Mouse (Mus musculus) layer of hippocampus, adult 9-11 months (tissue): Measurements from ENCODE around the gene Ak9.
A peak's percentile ranks its signal among the peaks of the same experiment; 100 is the strongest.

ENCODE experiments used
- DNase-seq: peaks from one replicate; pipeline ENCODE4 v3.0.0; 2022

The Ak9 gene

DNA sequence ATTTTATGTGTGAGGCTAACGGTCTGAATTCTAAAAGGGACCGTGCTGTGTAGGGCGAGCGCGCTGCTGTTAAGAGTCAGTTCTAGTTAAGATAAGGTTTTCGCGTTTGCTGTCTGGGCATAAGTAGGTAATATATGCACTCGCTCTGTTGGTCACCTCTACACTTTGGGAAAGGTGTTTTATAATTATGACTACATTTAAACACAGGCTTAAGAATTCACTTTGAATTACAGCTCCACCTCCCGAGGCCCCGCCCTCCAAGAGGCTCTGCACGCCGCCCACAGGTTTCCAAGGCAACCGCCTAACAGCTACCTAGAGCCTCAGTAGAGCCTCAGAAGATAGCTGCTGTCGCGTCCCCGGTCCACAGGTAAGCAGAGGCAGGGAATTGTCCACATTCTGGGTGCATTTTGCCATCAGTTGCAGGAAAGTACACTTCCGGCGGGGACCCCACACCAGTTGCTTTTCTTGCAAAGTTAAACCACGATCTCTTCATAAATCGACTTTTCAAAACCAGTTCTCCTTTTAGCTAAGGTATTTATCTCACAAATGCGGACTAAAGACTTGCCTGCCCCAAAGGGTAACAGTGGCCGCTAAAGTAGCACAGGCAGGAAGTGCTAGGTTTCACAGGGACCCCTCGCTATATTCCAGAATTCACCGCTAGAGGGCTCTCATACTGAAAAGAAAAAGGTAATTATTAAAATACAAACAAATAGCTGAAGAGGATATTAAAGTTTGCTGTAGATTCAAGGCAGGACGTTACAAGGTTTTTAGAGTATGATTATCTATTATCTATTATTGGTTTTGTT lies at the start of gene Ak9:
Gene Ak9 (plus strand): TSS at position 342 of the 806 bp plus-strand sequence.
- DNase-seq = peak; percentile 89

DNA sequence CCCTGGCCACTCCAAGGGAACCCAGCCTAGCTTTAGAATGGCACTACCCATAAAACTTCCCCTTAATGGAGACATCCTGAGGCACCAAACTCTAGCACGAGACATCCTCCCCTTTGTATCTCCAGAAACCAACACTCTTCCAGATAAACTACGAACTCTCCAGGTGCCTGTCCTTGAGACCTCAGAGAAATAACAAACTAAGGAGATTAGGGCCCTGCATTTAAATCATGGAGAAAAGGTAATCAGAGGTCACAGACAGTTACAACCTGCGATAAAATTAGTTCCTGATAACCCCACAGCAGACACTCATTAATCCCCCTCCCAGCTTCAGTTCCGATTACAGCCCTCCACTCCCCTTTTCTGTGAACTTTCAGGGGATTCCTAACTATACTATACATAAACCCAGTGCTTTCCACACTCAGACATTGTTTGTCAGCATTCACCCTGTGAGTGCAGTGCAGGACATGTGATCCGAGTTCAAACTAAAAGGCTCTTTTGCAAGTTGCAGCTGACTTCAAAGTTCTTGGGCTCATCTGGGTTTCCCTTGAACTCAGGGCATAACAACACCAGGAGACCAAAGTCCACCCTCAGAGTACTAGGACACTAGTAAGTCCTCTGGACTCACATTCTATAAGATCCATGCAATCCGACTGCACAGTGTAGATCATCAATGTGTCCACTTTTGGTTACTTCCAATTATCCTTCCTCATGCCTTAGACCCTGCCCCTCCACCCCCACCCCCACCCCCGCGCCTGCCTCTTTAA lies 43.4 kb upstream of the Ak9 start:
- no peak for DNase-seq

DNA sequence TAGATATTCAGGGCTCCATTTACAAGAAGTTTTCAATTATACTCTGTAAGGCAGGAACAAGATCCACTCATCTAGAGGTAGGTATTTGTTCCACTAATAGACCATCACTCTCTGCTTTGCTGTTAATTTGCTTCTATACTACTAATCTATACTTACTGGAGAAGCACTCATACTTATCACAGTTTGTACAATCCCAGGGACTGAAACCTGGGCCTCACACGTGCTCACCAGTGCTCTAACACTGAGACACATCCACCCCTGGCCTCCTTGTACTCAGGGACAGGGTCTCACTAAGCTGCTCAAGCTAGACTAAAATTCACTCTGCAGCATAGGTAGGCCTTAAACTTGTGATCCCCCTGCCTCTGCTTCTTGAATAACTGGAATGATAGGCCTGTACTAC lies 42.6 kb upstream of the Ak9 start:
- no peak for DNase-seq

DNA sequence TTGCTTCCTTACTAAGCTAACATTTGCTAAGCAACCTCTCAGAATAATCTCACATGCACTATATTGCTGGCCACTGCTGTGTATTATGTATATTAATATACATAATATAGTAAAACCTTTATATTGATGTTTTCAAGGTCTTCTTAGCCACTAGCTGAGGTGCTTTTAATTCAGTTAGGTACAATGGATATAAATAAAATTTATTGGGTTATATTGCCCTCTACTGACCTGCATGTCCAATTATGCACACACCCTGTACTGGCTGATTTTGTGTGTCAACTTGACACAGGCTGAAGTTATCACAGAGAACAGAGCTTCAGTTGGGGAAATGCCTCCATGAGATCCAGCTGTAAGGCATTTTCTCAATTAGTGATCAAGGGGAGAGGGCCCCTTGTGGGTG lies 41.9 kb upstream of the Ak9 start:
- DNase-seq = no peak

DNA sequence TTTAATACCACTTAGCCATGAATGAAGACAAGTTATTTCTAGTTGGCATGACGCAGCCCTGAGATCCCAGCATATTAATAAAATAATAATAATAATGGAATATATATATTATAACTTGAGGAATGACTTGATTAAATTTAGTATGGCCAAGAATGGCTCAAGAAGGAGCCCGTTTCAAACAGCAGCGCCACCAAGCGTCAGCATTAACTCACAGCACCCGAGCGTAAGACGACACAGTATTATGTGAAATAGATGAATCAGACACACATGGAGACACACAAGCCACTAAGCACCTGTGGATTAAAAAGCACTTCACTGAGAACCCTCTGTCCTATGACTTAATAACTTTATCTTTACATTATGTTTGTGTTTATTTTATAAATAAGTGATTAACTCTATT lies 31.9 kb upstream of the Ak9 start:
- no peak for DNase-seq

DNA sequence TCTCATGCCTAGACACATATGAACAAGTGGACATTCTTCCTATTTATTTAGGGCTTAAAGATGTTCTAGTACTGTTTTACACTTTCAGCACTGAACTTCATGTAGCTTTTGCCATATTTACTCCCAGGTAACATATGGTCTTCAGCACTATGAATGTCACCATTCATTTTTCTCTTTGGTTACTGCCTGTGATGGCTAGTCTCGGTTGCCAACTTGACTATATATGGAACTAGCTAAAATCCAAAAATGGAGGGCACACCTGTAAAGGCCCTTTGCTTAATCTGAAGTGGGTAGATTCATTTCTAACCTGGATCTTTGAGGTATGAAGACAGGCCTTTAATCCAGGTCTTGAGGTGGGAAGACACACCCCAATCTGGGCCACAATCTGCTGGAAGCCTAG lies 28.9 kb upstream of the Ak9 start:
- DNase-seq = no peak

DNA sequence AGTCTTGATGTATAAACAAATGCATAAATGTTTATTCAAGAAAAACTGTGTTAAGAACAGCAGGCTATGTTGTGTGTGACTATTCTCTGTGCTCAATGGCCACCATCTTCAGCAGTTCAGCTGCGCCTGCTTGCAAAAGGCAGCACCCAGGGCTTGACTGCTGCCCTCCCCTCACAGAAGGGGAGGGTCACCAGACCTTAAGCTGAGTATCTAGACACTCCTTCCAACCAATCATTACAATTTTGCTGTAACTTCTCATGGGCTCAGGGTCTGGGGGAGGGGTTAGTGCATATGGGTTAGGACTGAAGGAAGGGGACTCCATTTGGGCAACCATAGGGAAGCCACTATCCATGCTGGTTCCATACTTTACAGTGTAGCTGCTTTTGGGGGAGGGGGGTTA lies 25.0 kb upstream of the Ak9 start:
- DNase-seq = no peak

DNA sequence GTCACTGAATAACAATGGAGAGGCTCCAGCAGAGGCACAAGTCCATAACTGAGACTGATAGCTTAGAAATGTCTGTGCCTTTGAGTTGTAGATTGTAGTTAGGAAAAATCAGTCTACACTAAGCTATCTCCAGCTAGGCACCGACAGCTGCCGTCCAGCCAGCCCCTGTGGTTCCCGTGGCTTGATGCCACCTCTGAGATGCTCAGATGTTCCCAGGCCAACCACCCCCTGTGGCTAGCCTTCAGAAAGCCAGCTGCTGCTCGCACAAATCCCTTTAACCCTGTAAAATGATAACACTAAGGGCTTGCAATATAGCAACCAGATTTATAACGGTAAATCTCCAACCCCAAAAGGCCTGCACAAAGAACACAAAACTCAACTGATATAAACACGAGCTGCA lies 23.6 kb upstream of the Ak9 start:
- no peak for DNase-seq

DNA sequence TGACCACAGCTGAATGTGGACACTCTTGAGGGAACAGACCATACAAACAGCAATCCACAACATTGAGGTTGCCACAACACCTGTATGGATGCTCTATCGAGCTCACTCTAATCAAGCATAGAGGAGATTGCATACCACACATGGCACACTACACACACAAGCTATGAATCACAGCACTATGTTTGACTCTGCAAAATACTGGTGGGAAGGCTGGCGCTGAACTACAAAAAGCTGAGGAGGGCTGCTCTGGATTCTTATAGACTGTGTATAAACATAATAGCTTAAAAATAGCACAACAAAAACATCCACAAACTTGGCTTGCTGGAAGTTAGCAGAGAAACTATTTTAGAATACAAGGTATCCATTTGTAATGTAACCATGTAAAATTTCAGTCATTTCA lies 23.0 kb upstream of the Ak9 start:
- DNase-seq = no peak

DNA sequence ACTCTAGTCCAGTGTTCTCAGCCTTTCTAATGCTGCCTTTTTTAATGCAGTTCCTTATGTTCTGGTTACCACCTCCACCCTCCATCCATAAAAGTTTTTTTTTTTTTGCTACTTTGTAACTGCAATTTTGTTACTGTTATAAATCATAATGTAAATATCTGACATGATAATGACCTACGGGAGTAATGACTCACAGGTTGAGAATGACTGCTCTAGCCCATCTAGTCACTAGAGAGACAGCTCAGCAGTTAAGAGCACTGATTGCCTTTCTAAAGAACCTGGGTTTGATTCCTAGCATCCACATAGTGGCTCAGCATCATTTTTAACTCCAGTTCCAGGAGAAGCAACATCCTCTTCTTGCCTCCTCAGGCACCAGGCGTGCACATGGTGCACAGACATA lies 21.7 kb upstream of the Ak9 start:
- no peak for DNase-seq

DNA sequence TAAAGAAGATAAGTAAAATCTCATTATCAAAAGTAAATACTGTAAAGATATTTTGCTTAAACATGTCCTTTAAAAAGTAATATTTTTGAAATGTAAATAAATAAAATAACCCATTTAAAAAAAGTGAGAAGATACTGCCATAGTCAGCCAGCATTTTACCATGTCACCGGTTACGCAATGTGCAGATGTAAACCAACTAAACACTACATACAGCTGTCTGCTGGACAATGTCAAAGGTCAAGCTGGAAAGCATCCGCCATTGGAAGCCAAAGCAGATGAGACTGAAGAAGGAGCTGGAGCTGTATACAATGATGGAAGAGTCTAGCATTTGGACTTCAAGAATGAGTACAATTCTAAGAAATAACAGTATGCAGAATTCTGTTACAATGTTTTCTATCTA lies 16.2 kb upstream of the Ak9 start:
- no peak for DNase-seq

DNA sequence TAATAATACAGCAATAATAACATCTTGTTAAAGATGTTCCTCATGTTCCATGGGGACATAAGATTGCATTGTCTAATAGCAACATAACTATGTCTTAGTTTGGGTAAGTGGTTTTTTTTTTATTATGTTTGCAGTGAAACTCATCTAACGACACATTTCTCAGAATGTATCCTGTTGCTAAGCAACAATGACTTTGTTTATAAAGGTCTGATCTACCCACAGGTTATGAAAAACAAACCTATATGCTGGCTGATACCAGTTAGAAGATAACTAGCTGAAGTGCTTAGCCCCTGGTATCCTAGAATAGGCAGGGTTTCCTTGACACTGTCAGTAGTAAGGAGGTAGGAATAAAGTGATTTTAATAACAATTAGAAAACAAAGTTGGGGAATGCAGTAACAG lies 15.7 kb upstream of the Ak9 start:
- DNase-seq = no peak

DNA sequence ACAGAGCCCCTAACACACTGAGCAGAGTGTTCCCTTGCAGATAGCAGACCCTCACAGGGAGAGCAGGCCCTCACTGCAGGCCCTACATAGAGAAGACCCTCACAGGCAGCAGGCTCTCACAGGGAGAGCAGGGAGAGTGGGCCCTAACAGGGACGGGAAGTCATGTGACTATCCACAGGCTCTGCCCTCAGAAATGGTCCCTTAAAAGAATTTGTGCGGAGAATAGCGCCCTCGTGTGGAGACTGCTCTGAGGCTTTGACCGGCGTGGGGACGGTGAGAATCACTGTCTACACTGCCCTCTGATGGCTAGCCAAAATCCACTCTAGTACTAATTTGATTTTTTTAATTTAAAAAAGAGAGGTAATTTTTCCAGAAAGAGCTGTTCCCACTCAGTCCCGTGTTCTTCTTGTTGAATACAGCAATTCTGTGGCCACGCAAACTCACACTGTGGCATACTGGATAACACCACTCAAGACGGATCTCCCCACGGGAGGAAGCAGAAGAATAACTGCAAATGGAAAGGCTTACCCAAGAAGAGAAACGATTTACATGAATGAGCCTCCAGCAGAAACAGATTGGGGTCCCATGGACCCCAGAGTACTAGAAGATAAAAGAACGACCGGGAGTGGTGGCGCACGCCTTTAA lies 14.9 kb upstream of the Ak9 start:
- peak; percentile 81 for DNase-seq

DNA sequence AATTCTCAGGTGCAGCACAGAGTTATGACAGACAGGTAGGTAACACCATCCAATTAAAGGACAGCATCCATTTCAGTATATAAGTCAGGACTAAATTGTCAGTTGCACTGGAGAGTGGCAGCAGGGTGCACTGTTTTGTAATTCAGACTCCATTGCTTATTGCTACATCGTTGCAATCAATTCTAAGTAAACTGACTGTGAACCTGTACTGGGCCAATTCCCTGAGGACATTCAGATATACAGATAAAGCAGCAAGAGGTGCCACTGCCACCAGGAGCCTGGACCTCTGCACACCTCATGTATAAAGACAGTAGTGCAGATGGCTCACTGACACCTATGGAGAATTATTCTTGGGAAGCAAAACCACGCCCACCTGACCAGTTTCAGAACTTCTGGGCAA lies 12.8 kb upstream of the Ak9 start:
- no peak for DNase-seq

DNA sequence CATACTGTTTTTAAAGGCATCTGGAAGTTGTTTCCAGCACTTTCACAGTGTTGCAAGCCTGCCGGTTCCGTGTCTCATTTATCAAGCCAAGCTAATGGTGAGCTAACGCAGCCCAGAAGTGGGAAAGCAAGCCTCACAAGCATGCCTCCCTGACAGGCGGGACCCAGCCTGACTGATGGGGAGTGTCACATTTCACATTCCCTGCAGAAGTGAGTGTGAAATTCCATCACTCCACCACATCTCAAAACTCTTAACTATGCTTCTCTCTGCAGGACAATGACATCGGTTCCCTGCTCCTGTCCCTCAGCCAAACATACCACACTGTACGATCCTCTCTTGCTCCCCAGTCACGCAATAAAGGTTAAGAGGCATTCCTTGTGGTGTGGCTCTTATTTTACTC lies 10.8 kb upstream of the Ak9 start:
- no peak for DNase-seq

DNA sequence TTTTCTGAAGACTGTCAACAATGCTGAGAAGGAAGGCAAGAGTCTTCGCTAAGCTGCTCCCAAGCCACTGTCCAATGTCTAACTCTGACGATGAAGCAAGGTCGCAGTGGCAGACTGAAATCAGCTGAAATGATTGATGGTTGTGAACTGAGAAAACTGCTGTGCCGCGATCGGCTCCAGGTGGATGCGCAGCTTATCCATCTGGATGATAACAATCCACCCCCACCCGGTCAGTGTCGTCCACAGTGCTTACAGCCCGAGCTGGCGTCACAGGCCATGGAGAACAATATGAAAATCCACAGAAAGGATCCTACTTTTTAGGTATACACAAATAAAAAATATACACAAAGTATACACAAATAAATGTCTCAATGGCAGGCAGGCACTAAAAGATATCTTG lies 9.0 kb upstream of the Ak9 start:
- DNase-seq = no peak

DNA sequence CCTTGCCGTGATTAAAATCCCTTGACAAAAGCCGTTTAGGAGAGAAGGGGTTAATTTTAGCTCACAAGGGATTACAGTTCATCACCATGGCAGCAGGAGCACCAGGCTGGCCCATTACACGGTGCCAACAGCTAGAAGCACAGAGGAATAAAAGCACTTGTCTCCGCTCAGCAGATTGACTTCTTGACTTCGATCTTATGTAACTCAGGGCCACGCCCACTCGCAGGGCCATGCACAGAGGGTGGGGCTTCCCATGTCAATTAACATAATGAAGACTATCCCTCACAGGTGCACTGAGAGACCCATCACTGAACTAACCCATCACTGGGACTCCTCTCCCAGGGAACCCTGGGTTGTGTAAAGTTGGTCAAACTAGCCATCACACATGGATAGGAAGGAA lies 8.6 kb upstream of the Ak9 start:
- peak; percentile 29 for DNase-seq

DNA sequence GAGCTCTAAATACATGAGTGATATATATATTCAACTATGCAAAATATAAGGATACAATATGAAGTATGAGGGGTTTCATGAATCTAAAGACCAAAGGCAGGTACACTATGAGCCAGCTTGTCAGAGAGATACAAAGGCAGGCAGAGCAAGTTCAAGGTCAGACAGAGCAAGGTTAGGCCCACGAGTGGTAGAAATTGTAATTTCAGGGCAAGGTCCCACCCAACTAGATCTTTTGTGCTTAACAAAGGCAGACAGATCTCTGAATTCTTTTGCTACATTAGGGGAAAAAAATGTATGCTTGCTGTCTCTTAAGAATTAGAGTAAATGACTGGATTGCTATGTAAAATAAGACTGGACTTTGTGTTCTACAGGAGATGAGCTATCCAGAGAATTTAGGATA lies 3.6 kb upstream of the Ak9 start:
- no peak for DNase-seq

DNA sequence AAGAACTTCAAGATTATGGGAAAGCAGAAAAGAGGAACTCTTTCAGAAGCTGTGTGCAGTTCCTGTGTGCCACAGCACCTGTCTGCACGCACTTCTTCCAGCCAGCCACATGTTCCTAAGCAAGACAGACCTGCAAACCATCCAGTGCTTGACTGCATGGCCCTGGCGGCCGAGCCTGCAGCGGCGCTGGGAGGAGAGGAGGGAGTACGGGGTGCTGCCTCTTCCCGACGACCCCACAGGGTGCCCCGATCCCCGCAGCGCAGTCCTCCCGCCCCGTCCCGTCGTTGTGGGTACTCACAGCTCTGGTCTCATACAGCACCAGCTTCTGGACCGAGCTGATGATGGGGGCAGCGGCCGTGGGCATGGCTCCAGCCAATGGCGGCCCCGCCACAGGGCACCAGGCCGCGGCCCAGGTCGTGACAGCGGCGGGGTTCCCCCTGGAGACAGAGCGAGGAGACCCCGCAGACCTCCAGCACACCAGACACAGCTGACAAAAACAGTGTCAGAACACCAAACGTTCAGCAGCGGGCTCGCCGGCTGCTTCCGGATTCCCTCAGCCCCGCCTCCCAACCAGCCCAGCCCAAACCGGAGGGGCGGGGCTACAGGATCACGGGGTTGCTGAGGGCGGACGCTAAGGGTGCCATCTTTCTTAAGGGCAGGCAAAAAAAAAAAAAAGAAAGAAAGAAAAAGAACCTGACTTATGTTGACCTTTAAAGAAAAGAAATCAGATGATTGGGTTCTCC lies 920 bp upstream of the Ak9 start, which contains the start of gene Fig4:
Gene Fig4 (minus strand): TSS at position 572 of the 743 bp plus-strand sequence.
- DNase-seq = peak; percentile 88

DNA sequence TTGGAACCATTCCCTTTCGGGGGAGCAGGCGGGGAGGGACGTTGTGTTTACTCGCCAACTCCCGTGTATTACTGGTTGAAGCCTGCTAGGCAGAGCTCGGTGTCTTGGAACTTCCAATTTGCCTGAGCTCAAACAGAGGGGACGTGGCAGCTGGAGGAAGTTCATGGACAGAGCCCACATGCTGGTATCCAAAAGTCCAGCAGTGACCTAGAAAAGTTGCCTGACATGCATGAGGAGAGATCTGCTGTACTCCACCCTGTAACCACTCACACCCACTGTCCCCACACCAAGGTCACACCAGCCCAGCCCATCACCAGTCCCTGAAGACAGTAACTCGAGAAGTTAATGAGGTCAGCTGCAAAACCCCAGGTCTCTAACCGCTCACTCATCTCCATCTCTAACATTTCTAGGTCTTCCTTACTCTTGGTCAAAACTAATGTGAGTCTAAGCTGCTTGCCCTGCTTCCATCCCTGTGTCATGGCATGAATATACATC lies 1.2 kb downstream of the Ak9 start:
- no peak for DNase-seq

DNA sequence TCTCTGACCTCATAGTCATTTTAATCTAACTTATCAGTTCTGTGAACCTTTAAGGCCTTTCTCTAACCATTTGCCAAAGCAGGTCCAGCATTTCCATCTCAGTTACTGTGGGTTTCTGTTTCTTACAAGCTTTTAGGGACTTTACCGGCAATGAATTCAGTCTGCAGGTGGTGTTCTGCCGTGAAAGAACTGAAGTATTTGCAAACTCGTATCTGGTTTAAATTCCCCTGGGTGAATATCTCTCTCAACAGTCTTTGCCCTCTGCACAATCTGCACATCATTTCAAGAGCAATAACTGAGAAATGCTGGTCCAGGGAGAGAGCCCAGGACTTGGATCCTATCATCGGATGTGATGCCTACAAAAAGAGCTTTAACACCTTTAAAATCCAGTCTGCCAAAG lies 4.4 kb downstream of the Ak9 start:
- no peak for DNase-seq

DNA sequence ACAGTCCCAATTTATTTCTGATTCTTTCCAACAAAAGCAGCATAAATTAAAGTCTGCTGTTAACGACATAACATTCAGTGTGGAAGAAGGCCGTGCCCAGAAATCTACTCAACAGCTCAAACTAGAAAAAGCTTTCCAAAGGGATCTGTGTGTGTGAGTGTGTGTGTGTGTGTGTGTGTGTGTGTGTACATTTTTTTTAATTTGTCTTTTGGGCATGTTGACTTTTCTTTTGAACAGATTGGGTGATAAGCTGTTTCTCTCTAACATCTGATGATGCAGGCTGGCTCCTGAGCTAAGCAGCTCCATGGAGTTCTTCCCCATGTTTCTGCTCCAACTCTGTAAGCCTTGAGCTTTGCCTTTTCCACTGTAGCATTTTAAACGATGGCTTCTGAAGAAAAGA lies 12.1 kb downstream of the Ak9 start:
- DNase-seq = peak; percentile 23

DNA sequence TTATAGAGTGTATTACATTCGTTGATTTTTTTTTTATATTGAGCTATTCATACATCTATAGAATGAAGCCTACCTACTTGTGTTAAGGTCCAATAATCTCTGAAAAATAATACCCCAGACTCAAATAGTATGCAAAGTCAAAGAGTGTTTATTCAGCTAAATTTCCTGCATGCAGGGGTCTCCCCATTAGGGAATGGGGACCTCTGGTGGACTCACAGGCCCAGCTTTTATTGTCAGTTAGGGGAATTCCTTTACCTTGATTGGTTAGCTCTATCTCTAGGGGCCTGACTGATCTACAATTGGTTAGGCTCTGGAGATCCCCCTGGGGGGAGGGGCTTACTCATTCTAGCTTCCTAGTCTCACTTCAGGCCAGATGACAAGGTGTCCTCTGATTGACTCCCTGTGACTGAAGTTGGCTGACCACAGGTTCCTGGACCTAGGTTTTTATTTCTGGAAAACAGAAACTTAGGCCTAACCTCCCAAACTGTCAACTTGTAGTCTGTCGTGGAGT lies 28.8 kb downstream of the Ak9 start:
- no peak for DNase-seq
